Mouse (Mus musculus) heart, embryonic 11.5 days (tissue): Measurements from ENCODE around the gene Saa3. TPM values are rescaled to one million over a fixed set of nuclear protein-coding genes. Genes with fewer than 3 reads are reported as not detected.

Source experiments
- polyA plus RNA-seq: library from polyadenylated mRNA; unstranded; fragments of >200 nt; fragmentation: Nextera tagmentation; extraction: Ambion mirVana; gene quantifications from 2 replicates; pipeline ENCODE4 v1.2.1, GENCODE M21; 2014

The Saa3 gene
- polyA plus RNA-seq, 1 experiment from 2014 or later = not detected

Other genes with a start within 250 kb of the Saa3 start
- gene Sergef, start 75.9 kb downstream of the Saa3 start, polyA plus RNA-seq = 10.7 and 11.6 TPM in 2 replicates
- gene Tph1, start 43.2 kb downstream of the Saa3 start, polyA plus RNA-seq = not detected in 2 replicates
- gene Saal1, start 5.0 kb downstream of the Saa3 start, polyA plus RNA-seq = 17.8 and 18.9 TPM in 2 replicates
- gene Saa4, start 16.9 kb upstream of the Saa3 start, polyA plus RNA-seq = 0.19 TPM in 1 of 2 replicates, not detected in the other
- 0.47 TPM in 1 of 2 replicates, not detected in the other for gene Saa1, start 27.3 kb upstream of the Saa3 start, polyA plus RNA-seq
- 1.1 TPM in 1 of 2 replicates, not detected in the other for gene Saa2, start 36.1 kb upstream of the Saa3 start, polyA plus RNA-seq
- gene Hps5, start 80.4 kb upstream of the Saa3 start, polyA plus RNA-seq = 11.8 and 12.7 TPM in 2 replicates
- 34.9 and 41.1 TPM in 2 replicates for gene Gtf2h1, start 80.4 kb upstream of the Saa3 start, polyA plus RNA-seq
- gene Ldha, start 125.8 kb upstream of the Saa3 start, polyA plus RNA-seq = 3,042 and 3,490 TPM in 2 replicates
- gene Ldhc, start 145.5 kb upstream of the Saa3 start, polyA plus RNA-seq = not detected in 2 replicates
- 199 and 205 TPM in 2 replicates for gene Tsg101, start 204.3 kb upstream of the Saa3 start, polyA plus RNA-seq
- 9.3 and 10.6 TPM in 2 replicates for gene Uevld, start 242.8 kb upstream of the Saa3 start, polyA plus RNA-seq